Mouse (Mus musculus): ENCODE data around the gene Gpr45. TPM values are rescaled to one million over a fixed set of nuclear protein-coding genes. Genes with fewer than 3 reads are reported as not detected.

The Gpr45 gene
- polyA plus RNA-seq, 1 experiment, result not detected

GRCm38 (mm10) chr1:42953482-42953822, 780 bp downstream of the Gpr45 start:
- TF ChIP-seq MAX (IDR thresholded peaks at IDR 0.05; ENCODE audit: low read depth), result no peak
- TF ChIP-seq TCF3 (IDR thresholded peaks at IDR 0.05; ENCODE audit: insufficient read length, low read depth), result no peak
- no peak for TF ChIP-seq POLR2A (IDR thresholded peaks at IDR 0.05; ENCODE audit: insufficient read length, low read depth)
- TF ChIP-seq CEBPB (IDR thresholded peaks at IDR 0.05; ENCODE audit: insufficient read depth, poor library complexity, severe bottlenecking), result no peak
- TF ChIP-seq REST (IDR thresholded peaks at IDR 0.05; ENCODE audit: insufficient read depth, insufficient read length), result no peak
- no peak for TF ChIP-seq POLR2AphosphoS2 (IDR thresholded peaks at IDR 0.05; ENCODE audit: insufficient read length, low read depth)
- TF ChIP-seq MYOG (IDR thresholded peaks at IDR 0.05; ENCODE audit: control insufficient read depth in 1 of 3, insufficient read depth in 1 of 3, insufficient read length in 2 of 3, low read depth in 2 of 3), result no peak
- no peak for TF ChIP-seq TCF12 (IDR thresholded peaks at IDR 0.05; ENCODE audit: insufficient read depth, poor library complexity, severe bottlenecking)
- TF ChIP-seq USF1 (IDR thresholded peaks at IDR 0.05; ENCODE audit: low read depth), result no peak
- TF ChIP-seq E2F4 (IDR thresholded peaks at IDR 0.05; ENCODE audit: insufficient read depth), result no peak
- no peak for TF ChIP-seq SRF (IDR thresholded peaks at IDR 0.05; ENCODE audit: control insufficient read depth, insufficient read length, low read depth)
- no peak for TF ChIP-seq MYOD1 (IDR thresholded peaks at IDR 0.05; ENCODE audit: control insufficient read depth in 1 of 3, insufficient read length in 2 of 3, low read depth in 2 of 3)
- H3K36me3 ChIP-seq (ENCODE audit: control insufficient read depth, insufficient read depth), result no peaks in the 10 kb centered on the region
- H3K4me2 ChIP-seq (ENCODE audit: low read depth), result no peak overlapping the region
- no peaks in the 10 kb centered on the region for H3K79me2 ChIP-seq (ENCODE audit: control insufficient read depth, insufficient read depth)
- no peak overlapping the region for H3K4me3 ChIP-seq
- H3ac ChIP-seq (ENCODE audit: control insufficient read depth, insufficient read length), result no peak overlapping the region
- peaks cover 47% of the 10 kb centered on the region for H3K27me3 ChIP-seq (ENCODE audit: control insufficient read depth, insufficient read depth, insufficient read length)

- no peak for TF ChIP-seq POLR2A (IDR thresholded peaks at IDR 0.05; ENCODE audit: insufficient read length, low read depth)
- H3K27me3 ChIP-seq (ENCODE audit: control insufficient read depth, insufficient read depth, insufficient read length), result peaks cover 58% of the 10 kb centered on the region
- no peaks in the 10 kb centered on the region for H3K79me2 ChIP-seq (ENCODE audit: control insufficient read depth, insufficient read depth)
- no peak overlapping the region for H3ac ChIP-seq (ENCODE audit: control insufficient read depth, insufficient read length)
- H3K4me3 ChIP-seq, result no peak overlapping the region
- no peaks in the 10 kb centered on the region for H3K36me3 ChIP-seq (ENCODE audit: control insufficient read depth, insufficient read depth)
- no peak overlapping the region for H3K4me2 ChIP-seq (ENCODE audit: low read depth)
These were observed 4.2 kb downstream of the Gpr45 start for GRCm38 (mm10) chr1:42956828-42957227.

GRCm38 (mm10) chr1:42983082-42983771, 30.6 kb downstream of the Gpr45 start:
- no peak overlapping the region for H3ac ChIP-seq (ENCODE audit: control insufficient read depth, insufficient read length)

GRCm38 (mm10) chr1:42984119-42984518, 31.4 kb downstream of the Gpr45 start:
- no peak for TF ChIP-seq E2F4 (IDR thresholded peaks at IDR 0.05; ENCODE audit: insufficient read depth)
- TF ChIP-seq MAX (IDR thresholded peaks at IDR 0.05; ENCODE audit: low read depth), result no peak
- no peak for TF ChIP-seq CEBPB (IDR thresholded peaks at IDR 0.05; ENCODE audit: insufficient read depth, poor library complexity, severe bottlenecking)
- TF ChIP-seq MYOG (IDR thresholded peaks at IDR 0.05; ENCODE audit: control insufficient read depth in 1 of 3, insufficient read depth in 1 of 3, insufficient read length in 2 of 3, low read depth in 2 of 3), result no peak
- TF ChIP-seq TCF12 (IDR thresholded peaks at IDR 0.05; ENCODE audit: insufficient read depth, poor library complexity, severe bottlenecking), result no peak
- TF ChIP-seq REST (IDR thresholded peaks at IDR 0.05; ENCODE audit: insufficient read depth, insufficient read length), result no peak
- TF ChIP-seq TCF3 (IDR thresholded peaks at IDR 0.05; ENCODE audit: insufficient read length, low read depth), result no peak
- TF ChIP-seq USF1 (IDR thresholded peaks at IDR 0.05; ENCODE audit: low read depth), result no peak
- TF ChIP-seq SRF (IDR thresholded peaks at IDR 0.05; ENCODE audit: control insufficient read depth, insufficient read length, low read depth), result no peak
- TF ChIP-seq POLR2A (IDR thresholded peaks at IDR 0.05; ENCODE audit: insufficient read length, low read depth), result no peak
- no peak for TF ChIP-seq POLR2AphosphoS2 (IDR thresholded peaks at IDR 0.05; ENCODE audit: insufficient read length, low read depth)
- no peak for TF ChIP-seq MYOD1 (IDR thresholded peaks at IDR 0.05; ENCODE audit: control insufficient read depth in 1 of 3, insufficient read length in 2 of 3, low read depth in 2 of 3)
- Histone ChIP-seq H3K79me2 (ENCODE audit: control insufficient read depth, insufficient read depth) (no peaks in the 10 kb centered on the region), H3K4me3 (no peak overlapping the region), H3K36me3 (ENCODE audit: control insufficient read depth, insufficient read depth) (no peaks in the 10 kb centered on the region), H3K27me3 (ENCODE audit: control insufficient read depth, insufficient read depth, insufficient read length) (peaks cover 5% of the 10 kb centered on the region), H3ac (ENCODE audit: control insufficient read depth, insufficient read length) (no peak overlapping the region), H3K4me2 (ENCODE audit: low read depth) (no peak overlapping the region)

More at GRCm38 (mm10) chr1:42983082-42983771, 30.6 kb downstream of the Gpr45 start:
- Histone ChIP-seq H3K4me2 (ENCODE audit: low read depth) (no peak overlapping the region), H3K27me3 (ENCODE audit: control insufficient read depth, insufficient read depth, insufficient read length) (peaks cover 5% of the 10 kb centered on the region), H3K36me3 (ENCODE audit: control insufficient read depth, insufficient read depth) (no peaks in the 10 kb centered on the region), H3K4me3 (no peak overlapping the region), H3K79me2 (ENCODE audit: control insufficient read depth, insufficient read depth) (no peaks in the 10 kb centered on the region)
- TF ChIP-seq CEBPB (IDR thresholded peaks at IDR 0.05; ENCODE audit: insufficient read depth, poor library complexity, severe bottlenecking), result no peak
- no peak for TF ChIP-seq TCF12 (IDR thresholded peaks at IDR 0.05; ENCODE audit: insufficient read depth, poor library complexity, severe bottlenecking)
- TF ChIP-seq USF1 (IDR thresholded peaks at IDR 0.05; ENCODE audit: low read depth), result no peak
- TF ChIP-seq POLR2A (IDR thresholded peaks at IDR 0.05; ENCODE audit: insufficient read length, low read depth), result no peak
- no peak for TF ChIP-seq MAX (IDR thresholded peaks at IDR 0.05; ENCODE audit: low read depth)
- no peak for TF ChIP-seq REST (IDR thresholded peaks at IDR 0.05; ENCODE audit: insufficient read depth, insufficient read length)
- TF ChIP-seq MYOD1 (IDR thresholded peaks at IDR 0.05; ENCODE audit: control insufficient read depth in 1 of 3, insufficient read length in 2 of 3, low read depth in 2 of 3), result no peak
- no peak for TF ChIP-seq SRF (IDR thresholded peaks at IDR 0.05; ENCODE audit: control insufficient read depth, insufficient read length, low read depth)
- no peak for TF ChIP-seq POLR2AphosphoS2 (IDR thresholded peaks at IDR 0.05; ENCODE audit: insufficient read length, low read depth)
- TF ChIP-seq TCF3 (IDR thresholded peaks at IDR 0.05; ENCODE audit: insufficient read length, low read depth), result no peak
- TF ChIP-seq MYOG (IDR thresholded peaks at IDR 0.05; ENCODE audit: control insufficient read depth in 1 of 3, insufficient read depth in 1 of 3, insufficient read length in 2 of 3, low read depth in 2 of 3), result no peak
- TF ChIP-seq E2F4 (IDR thresholded peaks at IDR 0.05; ENCODE audit: insufficient read depth), result no peak

GRCm38 (mm10) chr1:42988996-42989395, 36.3 kb downstream of the Gpr45 start:
- H3K4me2 ChIP-seq (ENCODE audit: low read depth), result no peak overlapping the region
- no peaks in the 10 kb centered on the region for H3K27me3 ChIP-seq (ENCODE audit: control insufficient read depth, insufficient read depth, insufficient read length)
- TF ChIP-seq POLR2A (IDR thresholded peaks at IDR 0.05; ENCODE audit: insufficient read length, low read depth) (no peak), USF1 (IDR thresholded peaks at IDR 0.05; ENCODE audit: low read depth) (no peak), REST (IDR thresholded peaks at IDR 0.05; ENCODE audit: insufficient read depth, insufficient read length) (no peak), E2F4 (IDR thresholded peaks at IDR 0.05; ENCODE audit: insufficient read depth) (no peak), SRF (IDR thresholded peaks at IDR 0.05; ENCODE audit: control insufficient read depth, insufficient read length, low read depth) (no peak), MAX (IDR thresholded peaks at IDR 0.05; ENCODE audit: low read depth) (no peak), POLR2AphosphoS2 (IDR thresholded peaks at IDR 0.05; ENCODE audit: insufficient read length, low read depth) (no peak), CEBPB (IDR thresholded peaks at IDR 0.05; ENCODE audit: insufficient read depth, poor library complexity, severe bottlenecking) (no peak), TCF12 (IDR thresholded peaks at IDR 0.05; ENCODE audit: insufficient read depth, poor library complexity, severe bottlenecking) (no peak), TCF3 (IDR thresholded peaks at IDR 0.05; ENCODE audit: insufficient read length, low read depth) (no peak), MYOG (IDR thresholded peaks at IDR 0.05; ENCODE audit: control insufficient read depth in 1 of 3, insufficient read depth in 1 of 3, insufficient read length in 2 of 3, low read depth in 2 of 3) (no peak)
- no peak overlapping the region for H3ac ChIP-seq (ENCODE audit: control insufficient read depth, insufficient read length)
- no peaks in the 10 kb centered on the region for H3K79me2 ChIP-seq (ENCODE audit: control insufficient read depth, insufficient read depth)
- H3K36me3 ChIP-seq (ENCODE audit: control insufficient read depth, insufficient read depth), result no peaks in the 10 kb centered on the region
- no peak overlapping the region for H3K4me3 ChIP-seq

Measured in myocyte (in vitro differentiated cells).